Mouse (Mus musculus) embryo, embryonic 11.5 days (tissue): Measurements from ENCODE around the gene Zfp445.
"Not testable (repeated sequence)": the region's sequence is repeated elsewhere in the genome, so short reads cannot be mapped to it uniquely, and the experiment has no call there.

Experiments used
- DNase-seq: peaks from one replicate; pipeline ENCODE4 v3.0.0-alpha.2; 2012; ENCODE audit warnings: low read depth, low spot score

Zfp445 gene

DNA sequence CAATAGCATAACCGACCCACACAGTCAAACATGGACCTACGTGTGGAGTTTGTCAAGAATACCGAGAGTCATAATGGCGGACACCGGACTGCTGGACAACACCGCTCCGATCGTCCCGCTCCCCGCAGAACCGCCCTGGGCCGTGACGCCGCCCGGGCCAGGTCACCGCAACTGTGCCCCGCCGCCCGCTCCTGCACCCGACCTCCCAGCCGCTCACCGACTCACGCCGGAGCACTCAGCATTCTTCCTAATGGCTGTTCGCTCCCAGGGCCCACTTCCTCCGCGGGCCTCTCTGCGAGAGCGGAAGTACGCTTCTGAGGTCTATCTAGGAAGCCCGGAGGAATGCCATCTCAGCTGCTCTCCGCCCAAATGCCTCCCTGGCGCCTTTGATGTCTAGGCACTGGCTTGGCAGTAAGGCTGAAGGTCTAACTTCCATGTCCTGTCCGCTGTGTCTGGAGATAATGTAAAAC is at the start of gene Zfp445:
Zfp445 (minus strand) TSS at position 310 of the 470 bp plus-strand sequence.
- peak; percentile 79 for DNase-seq

DNA sequence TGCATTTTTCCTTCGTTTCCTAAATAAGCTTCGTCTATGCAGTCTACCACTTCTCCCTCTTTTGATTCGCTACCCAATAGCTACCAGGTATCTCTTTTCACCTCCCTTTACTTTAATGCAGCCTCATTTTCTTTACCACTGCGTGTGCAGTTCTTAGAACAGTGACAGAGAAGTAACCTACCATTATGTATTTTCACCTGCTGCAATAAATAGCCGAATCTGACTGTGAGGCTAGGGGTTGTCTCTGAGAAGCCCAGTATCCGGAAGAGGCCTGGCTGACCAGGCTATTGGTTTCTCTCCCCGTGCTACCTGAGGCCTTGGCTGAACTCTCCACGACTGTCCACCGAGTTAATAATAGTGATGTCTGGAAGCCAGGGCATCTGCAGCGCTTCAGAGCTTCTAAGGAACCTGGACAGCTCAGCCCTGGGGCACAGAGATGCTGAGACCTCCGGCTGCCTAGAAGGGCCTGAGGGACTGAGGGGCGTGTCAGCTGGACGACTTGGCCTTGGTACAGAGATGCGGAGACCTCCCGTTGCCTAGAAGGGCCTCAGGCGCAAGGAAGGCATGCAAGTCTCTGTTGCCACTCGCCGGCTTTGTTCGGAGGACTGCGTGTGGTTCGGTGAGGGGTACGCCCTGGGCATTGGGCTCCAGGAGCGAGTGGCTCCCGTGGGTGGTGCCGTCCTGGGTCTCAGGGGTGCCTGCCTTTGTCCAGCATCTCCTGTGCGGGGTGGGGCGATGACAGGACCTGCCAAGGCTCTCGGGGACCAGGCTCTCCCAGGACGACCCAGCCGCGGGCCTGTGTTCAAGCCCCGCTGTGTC is 37.1 kb upstream of the Zfp445 start:
- DNase-seq = peak; percentile 71

DNA sequence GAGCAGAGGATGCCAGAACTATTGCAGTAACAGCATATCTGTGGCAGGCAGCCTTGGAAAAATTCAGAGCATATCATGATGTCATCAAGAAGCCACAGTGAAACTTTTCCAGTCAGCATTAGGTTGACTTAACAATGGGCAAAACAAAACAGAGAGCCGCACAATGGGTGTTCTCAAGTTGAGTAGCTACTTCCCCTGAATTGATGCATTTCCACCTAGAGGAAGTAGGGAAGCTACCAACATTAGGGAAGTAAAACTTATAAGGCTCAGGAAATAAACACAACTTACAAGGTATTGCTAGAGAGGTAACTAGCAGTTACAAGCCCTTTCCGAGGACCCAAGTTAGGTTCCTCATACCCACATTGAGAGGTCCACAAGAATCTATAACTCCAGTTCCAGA is 35.2 kb upstream of the Zfp445 start:
- DNase-seq = no peak

DNA sequence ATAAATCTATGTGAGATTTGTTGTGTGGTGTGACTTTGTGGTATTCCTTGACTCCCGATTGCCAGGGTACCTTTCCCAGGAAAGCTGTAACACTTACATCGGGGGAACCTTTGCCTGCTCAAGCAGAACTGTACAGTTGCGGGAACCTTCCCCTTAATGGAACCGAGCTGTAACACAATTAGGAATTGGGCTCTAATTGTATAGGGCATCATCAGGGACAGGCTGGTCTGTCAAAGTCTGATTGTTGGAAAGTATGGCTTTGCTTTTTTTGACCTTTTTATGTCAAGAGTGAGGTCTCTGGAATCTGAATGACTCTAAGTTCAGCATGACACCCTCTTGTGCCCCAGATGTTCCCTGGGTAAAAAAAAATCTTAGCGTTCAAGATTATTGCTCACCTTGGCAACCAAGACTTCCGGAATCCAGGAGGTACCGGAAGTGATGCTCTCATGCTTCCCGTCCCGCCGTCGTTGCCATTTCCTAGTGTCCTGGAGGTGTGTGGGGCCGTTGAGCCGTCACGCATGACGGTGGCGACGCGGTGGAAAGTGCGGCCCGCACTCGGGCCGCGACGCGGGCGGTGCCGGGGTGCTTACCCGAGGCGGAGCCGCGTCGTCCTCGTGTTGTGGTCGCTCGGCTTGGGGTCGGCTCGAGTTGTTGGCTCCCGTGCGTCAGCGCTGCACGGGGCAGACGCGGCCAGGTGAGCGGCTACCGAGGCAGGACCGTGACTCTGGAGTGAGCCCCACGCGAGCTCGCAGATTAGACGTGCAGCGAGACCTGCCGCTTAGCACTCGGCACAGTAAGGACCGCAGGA is 20.8 kb upstream of the Zfp445 start:
- DNase-seq = peak; percentile 49

DNA sequence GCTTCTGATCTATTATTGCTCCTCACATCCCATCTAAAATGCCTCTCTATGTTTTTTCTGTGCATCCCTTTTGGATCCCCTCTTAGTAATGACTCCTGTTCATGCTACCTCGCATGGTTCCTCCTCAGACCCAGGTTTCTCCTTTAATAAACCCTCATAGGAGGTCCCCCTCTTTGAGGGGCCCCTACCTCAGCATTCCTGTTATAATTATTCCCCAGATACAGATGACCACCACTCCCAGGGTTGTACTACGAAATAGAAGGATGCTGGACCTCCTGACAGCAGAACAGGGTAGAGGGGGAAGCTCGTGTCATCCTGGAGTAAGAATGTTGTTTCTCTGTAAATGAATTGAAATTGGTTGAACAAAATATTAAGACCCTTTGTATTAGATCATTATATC is 19.6 kb upstream of the Zfp445 start, which contains the start of gene Zkscan7:
Zkscan7 (plus strand) TSS at position 301 of the 400 bp plus-strand sequence.
- no peak for DNase-seq

DNA sequence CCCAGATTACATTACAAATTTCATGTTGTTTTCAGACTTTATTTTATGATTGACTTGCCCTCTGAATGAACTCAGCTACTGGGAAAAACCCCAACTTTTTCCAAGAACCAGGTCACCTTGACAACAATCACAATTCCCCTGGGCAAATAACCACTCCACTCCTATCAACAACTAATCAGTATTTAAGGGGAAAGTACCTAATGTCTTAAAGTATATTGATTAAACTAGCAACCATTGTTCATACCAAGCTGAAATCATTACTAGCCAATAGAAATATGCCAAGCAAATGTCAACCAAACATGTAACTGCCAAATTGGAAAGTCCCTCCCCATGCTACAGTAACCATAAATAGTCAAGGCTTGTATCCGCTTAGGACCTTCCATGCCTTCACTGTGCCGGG is 9.3 kb upstream of the Zfp445 start:
- DNase-seq = no peak

DNA sequence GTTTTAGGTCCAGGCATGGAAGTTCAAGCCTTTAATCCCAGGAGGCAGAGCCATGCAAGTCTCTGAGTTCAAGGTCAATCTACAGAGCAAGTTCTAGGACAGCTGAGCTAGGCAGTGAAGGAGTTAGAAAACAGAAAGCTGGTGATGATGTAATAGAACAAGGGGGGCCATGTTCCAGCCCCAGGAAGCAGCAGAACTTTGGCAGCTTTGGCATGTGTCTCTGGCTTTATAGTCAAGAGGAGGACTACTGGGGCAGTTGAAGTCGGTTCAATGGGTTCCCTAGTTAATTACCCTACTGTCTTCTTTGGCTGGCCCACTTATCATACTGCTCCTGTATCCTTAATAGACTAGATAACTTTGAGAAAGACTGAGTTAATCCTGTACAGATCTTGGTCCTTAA is 8.8 kb upstream of the Zfp445 start:
- DNase-seq = no peak

DNA sequence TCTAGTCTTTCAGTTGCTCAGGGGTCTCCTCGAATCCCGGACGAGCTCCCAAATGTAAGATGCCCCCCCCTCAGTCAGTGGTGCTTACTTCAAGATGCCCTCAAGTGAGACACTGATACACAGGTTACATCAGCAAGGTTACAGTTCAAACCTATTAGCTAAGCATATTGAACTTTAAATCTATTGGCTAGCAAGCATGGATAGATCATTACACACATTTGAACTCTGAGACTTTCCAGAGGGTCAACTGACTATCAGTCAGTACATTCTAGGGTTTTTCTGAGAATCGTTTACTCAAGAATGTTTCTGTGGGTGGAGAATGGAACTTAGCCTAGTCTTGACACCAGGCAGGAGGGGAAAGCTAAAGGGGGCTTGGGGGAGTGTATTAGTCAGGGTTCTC is 6.8 kb upstream of the Zfp445 start:
- no peak for DNase-seq

DNA sequence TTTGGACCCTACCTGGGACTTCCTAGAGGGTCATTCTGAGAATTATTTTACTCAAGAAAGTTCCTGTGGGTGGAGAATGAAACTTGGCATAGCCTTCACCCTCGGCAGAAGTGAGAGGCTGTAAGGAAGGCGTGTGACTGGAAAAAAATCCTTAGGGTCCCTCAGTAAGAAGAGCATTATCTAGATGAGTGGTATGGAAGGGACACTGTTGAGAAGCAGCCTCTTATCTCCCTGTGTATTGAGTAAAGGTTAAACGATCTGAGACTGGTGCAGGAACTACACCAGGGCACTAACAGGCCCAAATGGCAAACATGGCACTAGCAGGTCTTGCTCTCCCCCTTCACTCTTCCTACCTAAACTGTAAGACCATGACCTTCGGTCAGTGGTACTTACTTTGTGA is 386 bp upstream of the Zfp445 start:
- DNase-seq = no peak

DNA sequence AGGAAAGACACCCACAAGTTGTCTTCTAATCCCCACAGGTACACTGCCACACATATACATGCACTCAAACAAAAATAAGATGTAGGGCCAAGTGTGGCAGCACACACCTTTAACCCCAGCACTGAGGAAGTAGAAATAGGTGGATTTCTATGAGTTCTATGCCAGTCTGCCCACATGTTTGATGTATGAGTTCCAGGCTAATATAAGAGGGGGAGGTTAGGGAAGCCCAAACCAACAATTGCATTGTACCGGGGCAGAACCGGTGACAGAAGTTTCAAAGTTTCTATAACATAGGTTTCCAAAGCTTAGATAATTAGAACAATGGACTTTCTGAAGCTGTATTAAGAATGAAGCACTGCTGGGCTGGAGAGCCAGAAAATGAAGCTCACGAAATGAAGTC is 958 bp downstream of the Zfp445 start:
- no peak for DNase-seq

DNA sequence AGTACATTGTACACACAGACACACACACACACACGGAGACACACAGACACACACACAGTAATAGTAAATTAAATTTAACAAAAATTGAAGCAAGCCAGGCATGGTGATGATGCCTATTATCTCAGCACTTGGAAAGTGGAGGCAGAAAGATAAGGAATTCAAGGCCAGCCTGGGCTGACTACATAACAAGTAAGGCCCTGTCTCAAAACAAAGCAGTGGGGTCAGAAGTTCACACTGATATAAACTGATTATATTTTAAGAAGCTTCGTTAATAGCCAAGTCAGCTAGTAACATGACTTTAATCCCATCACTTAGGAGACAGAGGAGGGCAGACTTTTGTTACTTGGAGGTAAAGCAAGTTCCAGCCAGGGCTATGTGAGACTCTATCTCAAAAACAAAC is 2.1 kb downstream of the Zfp445 start:
- no peak for DNase-seq

DNA sequence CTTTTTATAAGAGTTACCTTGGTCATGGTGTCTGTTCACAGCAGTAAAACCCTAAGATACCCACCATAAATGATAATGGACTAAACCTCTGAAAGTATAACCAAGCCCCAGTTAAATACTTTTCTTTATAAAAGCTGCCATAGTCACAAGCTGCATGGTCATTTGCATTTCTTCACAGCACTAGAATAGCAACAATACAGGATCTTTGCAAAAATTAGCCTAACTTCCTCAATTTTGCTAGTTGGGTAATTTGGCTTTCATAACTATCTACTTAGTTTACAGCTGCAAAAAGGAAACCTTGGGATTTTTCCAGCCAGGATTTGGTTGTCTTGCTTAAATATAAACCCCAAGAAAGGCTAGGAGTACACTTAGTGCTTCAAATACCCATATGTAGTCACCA is 5.1 kb downstream of the Zfp445 start:
- no peak for DNase-seq

DNA sequence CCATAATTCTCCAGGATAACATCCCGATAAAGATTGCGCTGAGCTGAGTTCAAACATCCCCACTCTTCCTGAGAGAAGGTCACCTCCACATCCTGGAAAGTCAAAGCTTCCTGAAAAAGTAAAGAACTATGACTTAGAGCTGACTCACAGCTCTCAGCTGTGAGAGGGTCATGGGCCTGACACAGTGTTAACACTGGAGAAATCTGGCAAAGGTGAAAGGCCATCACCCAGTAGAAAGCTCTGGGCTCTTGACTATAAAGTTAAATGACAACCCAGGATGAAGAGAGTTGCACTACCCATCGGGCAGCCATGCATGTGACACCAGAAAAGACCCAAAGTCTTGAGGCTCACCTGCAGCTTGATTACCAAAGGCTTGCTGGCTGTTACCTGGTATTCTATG is 9.1 kb downstream of the Zfp445 start:
- DNase-seq = no peak

DNA sequence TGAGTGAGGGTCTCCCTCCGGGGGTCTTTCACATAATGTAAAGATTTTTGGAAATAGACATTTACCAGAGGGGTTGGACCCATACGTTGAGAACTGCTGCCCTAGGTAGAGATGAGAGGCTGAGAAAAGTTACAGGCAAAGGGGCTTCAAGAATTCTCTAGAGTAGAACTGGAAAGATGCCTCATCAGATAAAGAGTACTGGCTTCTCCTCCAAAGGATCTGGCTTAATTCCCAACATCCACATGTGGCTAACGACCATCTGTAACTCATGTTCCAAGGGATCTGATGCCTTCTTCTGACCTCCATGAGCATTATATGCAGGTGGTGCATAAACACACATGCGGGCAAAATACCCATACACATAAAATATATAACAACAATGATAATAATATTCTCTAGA is 10.2 kb downstream of the Zfp445 start:
- DNase-seq = no peak

DNA sequence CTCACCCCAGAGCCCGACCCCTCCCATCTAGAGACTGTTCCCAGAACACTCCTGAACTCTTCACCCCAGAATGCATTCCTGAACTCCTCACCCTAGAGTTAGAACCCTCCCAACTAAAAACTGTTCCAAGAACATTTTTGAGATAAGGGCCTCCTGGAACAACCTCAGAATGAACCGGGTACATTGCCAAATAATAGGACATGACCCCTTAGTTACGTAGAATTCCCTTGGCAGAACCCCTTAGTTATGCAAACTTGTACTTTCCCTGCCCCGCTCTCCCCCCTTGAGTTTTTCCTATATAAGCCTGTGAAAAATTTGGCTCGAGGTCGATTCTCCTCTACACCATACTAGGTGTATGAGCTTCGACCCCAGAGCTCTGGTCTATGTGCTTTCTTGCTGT is 10.7 kb downstream of the Zfp445 start:
- DNase-seq = not testable (repeated sequence)

DNA sequence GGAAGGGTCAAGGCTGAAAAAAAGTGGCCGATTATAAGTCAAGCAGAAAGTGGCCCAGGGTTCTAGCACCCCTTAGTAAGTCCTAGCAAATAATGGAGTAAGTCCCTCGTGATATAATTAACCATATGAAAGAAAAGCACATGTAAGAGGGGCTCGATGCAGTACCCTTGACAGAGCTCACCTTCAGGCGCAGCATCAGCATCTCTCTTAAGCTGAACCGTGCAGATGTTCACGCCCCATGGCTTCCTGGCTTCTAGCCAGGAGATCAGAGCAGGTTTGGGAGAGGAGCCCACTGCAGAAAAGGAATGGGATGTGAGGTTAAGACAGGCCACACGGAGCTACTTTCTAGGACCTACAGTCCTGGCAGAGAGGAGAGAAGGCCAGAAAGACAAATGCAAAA is 11.3 kb downstream of the Zfp445 start:
- no peak for DNase-seq

DNA sequence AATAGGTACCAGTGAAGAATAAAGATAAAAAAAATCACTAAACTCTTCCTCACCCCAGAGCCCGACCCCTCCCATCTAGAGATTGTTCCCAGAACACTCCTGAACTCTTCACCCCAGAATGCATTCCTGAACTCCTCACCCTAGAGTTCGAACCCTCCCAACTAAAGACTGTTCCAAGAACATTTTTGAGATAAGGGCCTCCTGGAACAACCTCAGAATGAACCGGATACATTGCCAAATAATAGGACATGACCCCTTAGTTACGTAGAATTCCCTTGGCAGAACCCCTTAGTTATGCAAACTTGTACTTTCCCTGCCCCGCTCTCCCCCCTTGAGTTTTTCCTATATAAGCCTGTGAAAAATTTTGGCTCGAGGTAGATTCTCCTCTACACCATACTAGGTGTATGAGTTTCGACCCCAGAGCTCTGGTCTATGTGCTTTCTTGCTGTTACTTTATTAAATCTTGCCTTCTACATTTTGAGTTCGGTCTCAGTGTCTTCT is 17.9 kb downstream of the Zfp445 start:
- not testable (repeated sequence) for DNase-seq

DNA sequence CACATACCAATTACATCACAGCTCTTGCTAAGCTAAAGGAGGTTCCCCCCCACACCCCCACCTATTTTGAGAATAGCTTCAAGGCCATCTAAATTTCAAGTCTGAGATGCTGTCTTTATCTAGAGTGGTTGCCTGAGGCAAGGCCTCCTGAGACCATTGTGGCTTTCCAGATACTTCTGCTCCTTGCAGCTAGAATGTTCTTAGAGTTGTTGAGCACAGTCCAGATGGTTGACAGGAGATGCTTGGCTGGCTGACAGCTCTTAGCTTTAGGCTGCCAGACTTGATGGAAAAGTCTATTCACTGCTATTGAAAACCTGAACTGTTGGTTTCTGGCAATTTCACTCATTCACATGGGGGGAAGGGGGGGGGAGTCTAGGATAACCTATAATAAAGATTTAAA is 19.6 kb downstream of the Zfp445 start:
- DNase-seq = no peak

DNA sequence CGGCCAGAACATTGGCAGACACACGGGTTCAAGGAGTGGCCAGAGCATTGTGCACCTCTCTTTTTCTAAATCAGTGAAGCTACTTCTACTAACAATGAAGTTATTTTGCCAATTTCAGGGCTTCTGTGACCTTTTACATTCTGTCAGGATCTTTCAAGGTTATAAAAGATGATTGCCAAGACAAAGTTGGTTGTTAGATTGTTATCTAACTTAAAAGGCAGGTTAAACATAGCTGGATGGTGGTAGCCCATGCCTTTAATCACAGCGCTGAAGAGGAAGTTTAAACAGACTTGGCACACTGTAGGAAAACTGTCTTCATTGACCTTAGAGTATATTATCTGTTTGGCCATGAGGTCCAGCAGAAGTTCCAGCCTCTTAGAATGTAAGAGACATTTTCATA is 20.2 kb downstream of the Zfp445 start:
- DNase-seq = no peak

DNA sequence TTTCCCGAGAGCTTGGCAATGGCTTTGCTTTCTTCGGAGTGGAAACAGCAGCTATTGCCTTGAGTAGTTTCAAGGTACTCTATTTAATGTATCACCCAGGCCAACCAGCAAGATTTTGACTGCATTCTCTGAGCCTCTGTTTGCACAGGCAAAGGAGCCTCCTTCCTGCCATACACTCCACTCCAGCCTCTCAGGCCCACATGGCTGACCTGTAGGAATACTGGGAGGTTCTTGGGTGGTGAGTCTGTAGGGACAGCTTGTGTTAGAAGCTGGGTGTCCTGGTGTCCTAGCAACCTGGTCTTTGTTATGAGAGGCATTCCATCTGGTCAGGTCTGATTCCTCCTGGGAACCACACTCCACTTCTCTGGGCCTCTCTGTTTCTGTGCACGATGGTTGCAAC is 22.0 kb downstream of the Zfp445 start, which contains the start of gene Gm35549:
Gm35549 (minus strand) TSS at position 276 of the 400 bp plus-strand sequence.
- DNase-seq = no peak

DNA sequence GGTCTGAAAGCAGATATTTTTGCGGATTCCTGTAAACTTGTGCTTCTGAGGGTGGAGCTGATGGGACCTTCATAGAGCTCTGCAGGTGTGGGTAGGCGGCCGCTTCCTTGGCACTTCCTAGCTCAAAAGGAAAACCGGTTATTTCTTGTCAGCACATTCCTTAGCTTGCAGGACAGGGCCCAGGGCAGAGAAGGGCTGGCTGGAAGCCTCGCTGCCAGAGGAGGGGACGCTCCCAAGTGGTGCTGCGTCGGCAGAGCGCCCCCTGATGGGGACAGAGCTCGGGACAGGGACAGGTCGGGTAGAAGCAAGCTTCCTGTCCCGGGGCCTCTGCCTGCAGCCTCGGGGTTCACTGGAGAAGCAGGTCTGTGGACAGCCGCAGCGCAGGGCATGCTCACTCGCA is 28.1 kb downstream of the Zfp445 start:
- peak; percentile 26 for DNase-seq

DNA sequence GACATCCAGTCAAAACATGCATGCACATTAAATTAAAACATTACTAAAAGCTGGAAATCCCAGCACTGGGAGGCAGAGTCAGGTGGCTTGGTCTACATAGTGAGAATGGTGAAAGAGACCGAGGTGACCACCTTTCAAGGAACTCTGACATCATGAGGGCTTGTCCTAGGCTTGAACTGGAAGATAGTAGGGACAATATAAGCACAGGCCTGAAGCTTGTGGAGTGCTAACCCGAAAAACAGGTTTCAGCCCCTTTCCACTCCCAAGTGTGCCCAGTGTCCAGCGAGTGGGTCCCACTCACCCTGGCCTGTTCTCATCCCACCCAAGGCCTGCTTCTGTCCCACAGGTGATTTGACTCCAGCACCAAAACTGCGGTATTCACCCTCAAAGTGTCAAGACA is 28.6 kb downstream of the Zfp445 start:
- DNase-seq = no peak
